Mouse (Mus musculus) heart, embryonic 16.5 days (tissue): ENCODE data around the gene Ppm1j. TPM values are rescaled to one million over a fixed set of nuclear protein-coding genes. Genes with fewer than 3 reads are reported as not detected.

Source experiments
- ATAC-seq: fragments of 200-750 bp; cut with Nextera tagmentation; replicated peaks from 2 replicates; pipeline ENCODE4 v1.8.0; 2017; ENCODE audit warnings: moderate number of reproducible peaks; ENCODE audit not compliant: insufficient read depth, low FRiP score; ENCODE audit errors: extremely low read depth
- H3K27ac ChIP-seq: fragments of 300-500 bp; sonication (generic); 2 replicates; pipeline ENCODE4 v1.5.1; 2014; ENCODE audit warnings: mild to moderate bottlenecking, low read length, control low read depth, moderate library complexity
- H3K27me3 ChIP-seq: fragments of 300-500 bp; sonication (generic); 2 replicates; pipeline ENCODE4 v1.6.1; 2014; ENCODE audit warnings: low read length, mixed read lengths; ENCODE audit not compliant: control insufficient read depth, insufficient read depth
- H3K36me3 ChIP-seq: fragments of 300-500 bp; sonication (generic); 2 replicates; pipeline ENCODE4 v1.6.1; 2014; ENCODE audit not compliant: control insufficient read depth, insufficient read depth
- H3K4me1 ChIP-seq: fragments of 300-500 bp; sonication (generic); 2 replicates; pipeline ENCODE4 v1.6.1; 2014; ENCODE audit warnings: low read length, mixed read lengths; ENCODE audit not compliant: control insufficient read depth, insufficient read depth
- H3K4me2 ChIP-seq: fragments of 300-500 bp; sonication (generic); 2 replicates; pipeline ENCODE4 v1.6.1; 2014; ENCODE audit warnings: low read depth, mild to moderate bottlenecking, control low read depth, low read length
- H3K4me3 ChIP-seq: fragments of 300-500 bp; sonication (generic); 2 replicates; pipeline ENCODE4 v1.5.1; 2014; ENCODE audit warnings: mild to moderate bottlenecking, control low read depth, low read length
- H3K9ac ChIP-seq: fragments of 300-500 bp; sonication (generic); 2 replicates; pipeline ENCODE4 v1.6.1; 2014; ENCODE audit warnings: low read length, control low read depth
- H3K9me3 ChIP-seq: fragments of 300-500 bp; sonication (generic); replicated peaks from 2 replicates; pipeline ENCODE4 v1.6.1; 2016; ENCODE audit warnings: low read length; ENCODE audit not compliant: control insufficient read depth
- WGBS: fragments of 180-500 bp; shearing (Covaris S2); extraction: QIAGEN DNeasy Blood & Tissue Kit; methylation state at CpG from one replicate; pipeline ENCODE4 v1.1.7; 2014; 5-methylcytosine and 5-hydroxymethylcytosine counted together
- polyA plus RNA-seq: library from polyadenylated mRNA; unstranded; fragments of >200 nt; fragmentation: Nextera tagmentation; extraction: Ambion mirVana; gene quantifications from 2 replicates; pipeline ENCODE4 v1.2.1, GENCODE M21; 2015

Gene Ppm1j
- polyA plus RNA-seq, 1 experiment from 2014 or later = 36.9 TPM

DNA sequence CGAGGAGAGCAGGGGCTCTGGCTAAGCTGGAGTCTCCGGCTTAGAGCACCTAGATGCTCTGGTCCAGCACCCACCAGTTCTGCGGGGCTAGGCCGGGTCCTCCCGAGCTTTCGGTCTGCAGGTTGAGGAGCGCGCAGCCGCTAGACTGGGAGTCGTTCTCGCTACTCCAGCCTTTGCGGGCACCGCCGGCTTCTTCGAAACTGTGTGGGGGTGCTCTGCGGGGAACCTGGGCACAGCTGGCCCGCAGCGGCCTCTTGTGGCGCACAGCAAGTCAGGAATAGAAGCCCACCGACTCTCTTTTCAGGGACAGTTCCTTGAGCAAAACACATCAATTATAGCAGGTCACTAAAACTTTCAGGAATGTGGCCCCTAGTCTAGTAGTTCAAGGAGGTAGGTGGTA lies 3.5 kb upstream of the Ppm1j start:
- Histone ChIP-seq H3K4me2 (peak overlapping the region; percentile 90), H3K4me1 (peaks cover 15% of the 10 kb centered on the region), H3K27me3 (peaks cover 27% of the 10 kb centered on the region), H3K4me3 (peak overlapping the region; percentile 56), H3K27ac (no peak overlapping the region), H3K9me3 (no peaks in the 10 kb centered on the region), H3K36me3 (no peaks in the 10 kb centered on the region), H3K9ac (peak overlapping the region; percentile 68)
- no peak for ATAC-seq
- WGBS = 1% methylated on average over 20 of the region's 20 CpGs

DNA sequence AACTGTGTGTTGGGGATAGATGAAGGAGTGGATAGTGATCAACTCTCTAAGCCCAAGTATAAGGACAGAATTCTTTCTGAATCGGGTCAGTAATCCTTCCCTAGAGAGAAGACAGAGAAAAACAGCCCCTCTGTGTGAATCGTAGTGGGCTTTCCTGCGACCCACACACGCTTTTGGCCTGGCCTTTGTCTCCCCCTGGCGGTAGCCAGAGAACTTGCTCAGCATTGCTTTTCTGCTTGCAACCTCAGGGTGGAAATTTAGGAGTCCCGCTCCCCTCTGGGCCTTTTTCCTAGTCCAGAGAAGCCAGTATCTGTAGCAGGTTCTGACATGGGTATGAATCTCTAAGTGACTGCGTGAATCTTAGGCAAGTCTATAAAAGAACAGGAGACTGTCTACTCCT lies 907 bp upstream of the Ppm1j start:
- H3K27me3 ChIP-seq = peaks cover 27% of the 10 kb centered on the region
- no peak overlapping the region for H3K4me2 ChIP-seq

DNA sequence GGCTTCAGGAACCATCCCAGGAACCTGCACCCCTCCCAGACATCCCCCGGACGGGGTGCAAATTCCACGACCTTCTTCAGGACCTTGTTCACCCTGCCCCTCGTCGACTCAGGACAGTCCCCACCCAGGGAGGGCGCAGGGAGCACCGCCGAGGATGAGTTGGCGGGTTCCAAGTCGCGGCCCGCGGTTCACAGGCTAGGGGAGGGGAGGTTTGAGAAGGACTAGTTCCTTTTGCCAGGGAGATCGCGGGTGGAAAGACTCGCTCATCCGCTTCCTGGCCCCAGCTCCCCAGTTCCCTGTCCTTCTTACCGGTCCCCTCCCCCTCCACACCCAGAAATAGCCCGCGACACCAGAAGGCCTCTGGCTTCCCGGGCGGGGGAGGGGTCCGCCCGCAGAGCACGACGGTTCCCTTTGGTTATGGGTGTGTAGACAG lies 631 bp downstream of the Ppm1j start, which contains the start of gene Fam19a3:
Gene Fam19a3 (minus strand): TSS at position 370 of the 433 bp plus-strand sequence.
- peak within 1 kb of the TSS; percentile 95 for H3K4me2 ChIP-seq
- no peaks in the 10 kb centered on the region for H3K36me3 ChIP-seq
- ATAC-seq = peak; percentile 61
- H3K4me3 ChIP-seq = peak within 1 kb of the TSS; percentile 69
- peak within 1 kb of the TSS; percentile 72 for H3K9ac ChIP-seq
- H3K4me1 ChIP-seq = peaks cover 18% of the 10 kb centered on the region
- WGBS = under 1% methylated on average over 26 of the region's 26 CpGs
- peaks cover 20% of the 10 kb centered on the region for H3K27me3 ChIP-seq
- peak within 1 kb of the TSS; percentile 90 for H3K27ac ChIP-seq
- no peaks in the 10 kb centered on the region for H3K9me3 ChIP-seq

More for the DNA sequence above, 907 bp upstream of the Ppm1j start:
- no peak overlapping the region for H3K27ac ChIP-seq
- whole genome bisulfite sequencing = 4% methylated on average over 7 of the region's 7 CpGs
- no peak overlapping the region for H3K9ac ChIP-seq
- no peak for ATAC-seq
- H3K4me3 ChIP-seq = no peak overlapping the region
- no peaks in the 10 kb centered on the region for H3K36me3 ChIP-seq
- no peaks in the 10 kb centered on the region for H3K9me3 ChIP-seq
- peaks cover 18% of the 10 kb centered on the region for H3K4me1 ChIP-seq

DNA sequence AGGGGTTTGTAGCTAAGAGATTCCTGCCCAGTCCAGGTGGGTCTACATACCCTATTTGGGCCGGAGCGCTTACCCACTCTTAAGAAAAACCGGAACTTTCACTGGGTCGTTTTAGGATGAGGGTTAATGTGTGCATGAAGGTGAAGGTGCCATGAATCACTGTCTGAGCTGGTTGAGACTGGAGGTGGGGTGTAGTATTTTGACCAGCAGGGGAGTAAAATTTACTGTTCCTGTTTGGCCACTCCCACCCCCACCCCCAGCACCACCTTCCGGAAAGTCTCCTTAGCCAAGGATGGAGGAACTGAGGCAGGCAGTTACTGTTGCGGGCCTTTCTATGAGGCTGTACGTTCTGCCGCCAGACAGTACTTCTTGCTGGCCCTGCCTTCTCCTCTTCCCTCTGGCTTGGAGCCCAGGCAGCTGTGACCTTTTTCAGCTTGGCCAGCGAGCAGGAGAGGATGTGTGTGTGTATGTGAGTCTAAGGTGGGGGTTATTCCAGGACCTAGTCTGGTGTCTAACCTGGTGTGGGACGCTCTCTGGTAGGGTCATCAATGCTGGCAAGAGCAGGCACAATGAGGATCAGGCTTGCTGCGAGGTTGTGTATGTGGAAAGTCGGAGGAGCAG lies 1.3 kb downstream of the Ppm1j start:
- Histone ChIP-seq H3K4me2 (peak overlapping the region; percentile 95), H3K4me1 (peaks cover 16% of the 10 kb centered on the region), H3K27me3 (peaks cover 13% of the 10 kb centered on the region), H3K27ac (peak overlapping the region; percentile 90), H3K4me3 (peak overlapping the region; percentile 69), H3K36me3 (no peaks in the 10 kb centered on the region), H3K9me3 (no peaks in the 10 kb centered on the region), H3K9ac (peak overlapping the region; percentile 72)
- ATAC-seq = peak; percentile 46
- 10% methylated on average over 12 of the region's 12 CpGs for WGBS

DNA sequence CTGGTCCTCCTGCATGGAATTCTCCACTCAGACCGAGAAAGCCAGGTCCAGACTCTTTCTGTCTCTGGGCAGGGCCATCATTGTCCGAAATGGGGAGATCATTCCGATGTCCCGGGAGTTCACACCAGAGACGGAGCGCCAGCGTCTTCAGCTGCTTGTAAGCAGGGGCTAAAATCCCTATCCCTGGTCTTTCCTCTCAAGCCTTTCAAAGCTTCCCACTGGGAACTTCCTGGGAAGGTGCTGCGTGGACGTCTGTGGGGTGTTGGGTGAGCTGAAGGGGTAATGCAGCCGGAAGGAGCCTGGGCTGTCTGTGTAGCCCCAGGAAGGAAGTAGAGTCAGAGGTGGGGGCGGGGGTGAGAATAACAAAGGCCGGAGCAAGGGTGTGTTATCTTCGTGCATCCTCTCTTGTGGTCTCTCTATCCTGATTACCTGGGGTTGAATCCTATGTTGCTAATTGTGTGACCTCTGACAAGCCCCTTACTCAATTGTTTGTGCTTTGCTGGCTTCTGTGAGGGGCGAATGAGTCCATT lies 3.2 kb downstream of the Ppm1j start:
- Histone ChIP-seq H3K27me3 (0 out of 2 replicates have a peak, but pooled peaks cover 2% of the 10 kb centered on the region), H3K4me1 (peaks cover 18% of the 10 kb centered on the region), H3K27ac (0 out of 2 replicates have a peak overlapping the region, but pooled peaks have one; percentile 4), H3K9me3 (no peaks in the 10 kb centered on the region), H3K4me3 (no peak overlapping the region), H3K36me3 (no peaks in the 10 kb centered on the region), H3K4me2 (no peak overlapping the region), H3K9ac (no peak overlapping the region)
- WGBS = 52% methylated on average over 14 of the region's 14 CpGs
- no peak for ATAC-seq

DNA sequence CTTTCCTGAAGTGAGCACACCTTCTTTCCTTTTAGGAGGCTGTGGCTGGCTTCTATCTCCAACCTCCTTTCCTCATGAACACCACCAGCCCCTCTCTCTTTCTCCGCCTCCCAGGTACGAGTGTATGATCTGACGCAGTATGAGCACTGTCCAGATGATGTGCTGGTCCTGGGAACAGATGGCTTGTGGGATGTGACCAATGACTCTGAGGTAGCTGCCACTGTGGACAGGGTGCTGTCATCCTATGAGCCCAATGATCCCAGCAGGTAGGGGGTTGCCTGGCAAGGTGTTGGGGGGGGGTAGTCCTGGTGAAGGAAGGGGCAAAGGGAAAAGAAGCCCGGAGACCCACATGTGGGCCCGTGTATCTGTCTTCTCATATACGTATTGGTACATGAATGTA lies 4.4 kb downstream of the Ppm1j start:
- WGBS = 91% methylated on average over 6 of the region's 6 CpGs
- Histone ChIP-seq H3K4me3 (no peak overlapping the region), H3K9ac (no peak overlapping the region), H3K4me2 (no peak overlapping the region), H3K4me1 (peaks cover 20% of the 10 kb centered on the region), H3K36me3 (no peaks in the 10 kb centered on the region), H3K27ac (no peak overlapping the region), H3K27me3 (no peaks in the 10 kb centered on the region), H3K9me3 (no peaks in the 10 kb centered on the region)
- ATAC-seq = no peak

DNA sequence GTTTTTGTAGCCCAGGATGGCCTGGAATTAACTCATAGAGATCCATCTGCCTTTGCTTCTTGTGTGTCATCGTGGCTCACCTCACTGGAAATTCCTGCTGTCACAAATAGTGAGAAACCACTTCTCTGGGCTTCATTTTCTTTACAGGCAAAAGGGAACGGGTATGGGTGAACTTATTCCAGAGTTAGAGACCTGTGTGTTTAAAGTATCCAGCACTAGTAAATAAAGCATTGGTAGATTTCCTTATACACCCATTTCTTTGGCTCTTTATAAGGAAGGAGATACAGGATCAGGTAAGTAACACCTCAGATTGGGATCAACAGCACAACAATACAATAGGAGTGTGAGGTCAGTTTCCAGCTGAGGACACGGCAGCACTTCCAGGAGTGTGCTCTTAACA lies 7.2 kb downstream of the Ppm1j start, which contains the start of gene Rhoc:
Gene Rhoc (plus strand): TSS at position 301 of the 400 bp plus-strand sequence.
- Histone ChIP-seq H3K4me2 (peak within 1 kb of the TSS; percentile 82), H3K27me3 (no peaks in the 10 kb centered on the region), H3K9me3 (no peaks in the 10 kb centered on the region), H3K4me1 (peaks cover 40% of the 10 kb centered on the region), H3K36me3 (peaks cover 9% of the 10 kb centered on the region), H3K9ac (peak within 1 kb of the TSS; percentile 88), H3K4me3 (peak within 1 kb of the TSS; percentile 83), H3K27ac (peak within 1 kb of the TSS; percentile 86)
- WGBS = 19% methylated on average over 3 of the region's 3 CpGs
- no peak for ATAC-seq

DNA sequence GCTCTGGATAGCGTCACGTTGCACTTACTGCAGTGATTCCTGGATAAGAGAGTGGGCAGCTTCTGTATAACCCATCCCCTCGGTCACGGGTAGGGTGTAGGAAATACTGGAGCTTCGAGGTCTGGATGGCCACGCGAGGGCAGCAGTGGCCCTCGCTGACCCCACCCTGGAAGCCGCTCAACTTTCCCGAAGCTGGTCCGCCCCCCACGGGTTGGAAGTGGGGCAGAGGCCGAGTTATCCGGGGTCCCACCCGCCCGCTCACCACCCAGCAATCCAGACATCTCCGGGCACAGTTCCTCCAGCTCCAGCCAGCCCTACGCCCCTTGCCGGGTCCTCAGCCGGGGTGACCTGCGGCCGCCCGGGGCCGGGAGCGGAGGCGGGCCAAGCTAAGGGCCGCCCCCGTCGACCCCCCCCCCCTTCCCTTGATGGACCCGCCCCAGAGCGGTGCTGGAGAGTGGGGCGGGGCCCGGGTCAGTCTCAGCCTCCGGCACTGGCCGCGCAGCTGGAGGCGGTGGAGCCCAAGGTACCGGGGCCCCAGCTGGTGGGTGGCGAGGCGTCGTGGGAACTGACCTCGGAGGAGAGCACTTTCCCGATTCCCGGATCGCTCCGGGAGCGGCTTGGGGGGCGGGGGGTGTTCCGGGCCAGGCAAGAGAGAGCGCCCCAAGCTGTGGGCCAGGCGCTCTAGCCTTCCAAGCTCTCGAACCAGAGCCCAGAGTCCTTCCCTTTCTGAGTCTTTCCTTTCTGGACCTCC lies 7.9 kb downstream of the Ppm1j start:
- H3K36me3 ChIP-seq = peaks cover 9% of the 10 kb centered on the region
- under 1% methylated on average over 51 of the region's 52 CpGs for WGBS
- H3K27me3 ChIP-seq = no peaks in the 10 kb centered on the region
- H3K4me2 ChIP-seq = peak overlapping the region; percentile 82
- peak overlapping the region; percentile 86 for H3K27ac ChIP-seq
- ATAC-seq = peak; percentile 92
- peak overlapping the region; percentile 88 for H3K9ac ChIP-seq
- H3K4me3 ChIP-seq = peak overlapping the region; percentile 83
- H3K9me3 ChIP-seq = no peaks in the 10 kb centered on the region
- H3K4me1 ChIP-seq = peaks cover 44% of the 10 kb centered on the region

DNA sequence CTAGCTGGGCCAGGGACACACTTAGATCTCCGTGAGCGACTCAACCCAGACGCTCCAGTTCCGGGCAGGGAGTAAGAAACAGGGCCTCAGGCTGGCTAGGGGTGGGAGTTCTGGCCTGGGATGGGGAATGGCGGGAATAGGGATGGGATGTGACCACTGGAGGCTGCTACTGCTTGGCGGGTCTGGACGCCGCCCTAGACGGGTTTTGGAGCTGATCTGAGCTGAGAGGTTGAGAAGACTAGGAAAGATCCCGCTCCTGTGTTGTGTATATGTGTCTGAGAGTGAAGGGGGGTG lies 8.4 kb downstream of the Ppm1j start:
- H3K27ac ChIP-seq = peak overlapping the region; percentile 86
- H3K36me3 ChIP-seq = peaks cover 9% of the 10 kb centered on the region
- ATAC-seq = 0 out of 2 replicates have a peak, but pooled peaks have one; percentile 4
- H3K4me1 ChIP-seq = peaks cover 50% of the 10 kb centered on the region
- WGBS = 5% methylated on average over 10 of the region's 10 CpGs
- peak overlapping the region; percentile 82 for H3K4me2 ChIP-seq
- no peaks in the 10 kb centered on the region for H3K27me3 ChIP-seq
- H3K9me3 ChIP-seq = no peaks in the 10 kb centered on the region
- H3K4me3 ChIP-seq = peak overlapping the region; percentile 83
- H3K9ac ChIP-seq = peak overlapping the region; percentile 88
